Mouse (Mus musculus) NIH3T3 (cell line): ENCODE results near the gene Actr3.
"Not testable (repeated sequence)": the region's sequence is repeated elsewhere in the genome, so short reads cannot be mapped to it uniquely, and the experiment has no call there.

Experiments
- DNase-seq: peaks from one replicate; pipeline ENCODE4 v3.0.0-alpha.2; 2012; ENCODE audit warnings: low read depth

Gene Actr3

GRCm38 (mm10) chr1:125438826-125439225 lies 3.3 kb upstream of the Actr3 start:
- no peak for DNase-seq

- DNase-seq: no peak
These were observed 2.4 kb upstream of the Actr3 start for GRCm38 (mm10) chr1:125437927-125438326.

GRCm38 (mm10) chr1:125437161-125437560 lies 1.6 kb upstream of the Actr3 start:
- DNase-seq: no peak

GRCm38 (mm10) chr1:125435018-125435368 lies 534 bp downstream of the Actr3 start:
- DNase-seq: no peak

GRCm38 (mm10) chr1:125434485-125435001 lies 984 bp downstream of the Actr3 start:
- DNase-seq: peak; percentile 85

- no peak for DNase-seq
These were observed 4.2 kb downstream of the Actr3 start for GRCm38 (mm10) chr1:125431286-125431685.

GRCm38 (mm10) chr1:125430737-125431136 lies 4.8 kb downstream of the Actr3 start:
- DNase-seq: no peak

- no peak for DNase-seq
These were observed 5.5 kb downstream of the Actr3 start for GRCm38 (mm10) chr1:125429984-125430383.

GRCm38 (mm10) chr1:125428315-125428714 lies 7.2 kb downstream of the Actr3 start:
- DNase-seq: peak; percentile 63

- no peak for DNase-seq
These were observed 9.0 kb downstream of the Actr3 start for GRCm38 (mm10) chr1:125426387-125427045.

GRCm38 (mm10) chr1:125419906-125420305 lies 15.6 kb downstream of the Actr3 start:
- peak; percentile 28 for DNase-seq

- DNase-seq: no peak
These were observed 16.8 kb downstream of the Actr3 start for GRCm38 (mm10) chr1:125418732-125419131.

GRCm38 (mm10) chr1:125407220-125407619 lies 28.3 kb downstream of the Actr3 start:
- DNase-seq: no peak

- peak; percentile 47 for DNase-seq
These were observed 40.1 kb downstream of the Actr3 start for GRCm38 (mm10) chr1:125395391-125395790.

- DNase-seq: not testable (repeated sequence)
These were observed 42.2 kb downstream of the Actr3 start for GRCm38 (mm10) chr1:125393324-125393723.

GRCm38 (mm10) chr1:125390065-125390754 lies 45.3 kb downstream of the Actr3 start:
- not testable (repeated sequence) for DNase-seq

- DNase-seq: not testable (repeated sequence)
These were observed 45.9 kb downstream of the Actr3 start for GRCm38 (mm10) chr1:125389634-125390033.

GRCm38 (mm10) chr1:125388370-125388769 lies 47.2 kb downstream of the Actr3 start:
- DNase-seq: no peak

- DNase-seq: no peak
These were observed 49.3 kb downstream of the Actr3 start for GRCm38 (mm10) chr1:125386217-125386616.

GRCm38 (mm10) chr1:125382622-125383021 lies 52.9 kb downstream of the Actr3 start:
- DNase-seq: peak; percentile 22

- no peak for DNase-seq
These were observed 56.6 kb downstream of the Actr3 start for GRCm38 (mm10) chr1:125378889-125379288.

- DNase-seq: peak; percentile 32
These were observed 62.7 kb downstream of the Actr3 start for GRCm38 (mm10) chr1:125372855-125373254.

- DNase-seq: peak; percentile 89
These were observed 64.7 kb downstream of the Actr3 start for GRCm38 (mm10) chr1:125370779-125371178.
